Mouse (Mus musculus): ENCODE data around the gene Ntrk3.

GRCm38 (mm10) chr7:78548721-78549120, 189.1 kb downstream of the Ntrk3 start:
- TF ChIP-seq CTCF (IDR thresholded peaks at IDR 0.05; ENCODE audit: extremely low read depth, insufficient read depth, low read length) = no peak
- TF ChIP-seq POLR2A (IDR thresholded peaks at IDR 0.05; ENCODE audit: extremely low read depth, insufficient read depth, low read length) = no peak
